Mouse (Mus musculus): ENCODE measurements around the gene Rsrp1. TPM values are rescaled to one million over a fixed set of nuclear protein-coding genes. Genes with fewer than 3 reads are reported as not detected.

Rsrp1 gene
- total RNA-seq, 2 experiments from 2014 or later: 257 to 680 TPM

DNA sequence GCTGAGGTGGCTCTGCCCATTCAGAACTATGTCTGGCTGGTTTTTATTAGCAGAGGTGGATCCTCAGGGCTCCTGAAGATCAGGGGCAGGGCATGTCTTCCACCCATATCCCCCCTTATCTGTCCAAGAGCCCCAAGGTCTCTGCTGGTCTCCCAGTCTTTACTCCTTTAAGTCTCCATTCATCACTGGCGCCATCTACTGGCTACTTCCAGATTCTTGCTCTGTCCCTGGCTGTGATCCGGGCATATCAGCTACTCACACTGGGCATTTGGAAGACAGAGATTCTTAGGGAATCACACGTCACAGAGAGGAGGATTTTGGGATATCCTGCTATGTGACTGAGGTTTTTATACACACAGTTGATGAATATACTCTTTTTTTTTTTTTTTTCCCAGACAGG lies 32.9 kb downstream of the Rsrp1 start:
- peak; percentile 67 for ATAC-seq (ENCODE audit: poor library complexity, severe bottlenecking)

GRCm38 (mm10) chr4:134963021-134963776 lies 39.8 kb downstream of the Rsrp1 start:
- peak; percentile 85 for ATAC-seq (ENCODE audit: poor library complexity, severe bottlenecking)

DNA sequence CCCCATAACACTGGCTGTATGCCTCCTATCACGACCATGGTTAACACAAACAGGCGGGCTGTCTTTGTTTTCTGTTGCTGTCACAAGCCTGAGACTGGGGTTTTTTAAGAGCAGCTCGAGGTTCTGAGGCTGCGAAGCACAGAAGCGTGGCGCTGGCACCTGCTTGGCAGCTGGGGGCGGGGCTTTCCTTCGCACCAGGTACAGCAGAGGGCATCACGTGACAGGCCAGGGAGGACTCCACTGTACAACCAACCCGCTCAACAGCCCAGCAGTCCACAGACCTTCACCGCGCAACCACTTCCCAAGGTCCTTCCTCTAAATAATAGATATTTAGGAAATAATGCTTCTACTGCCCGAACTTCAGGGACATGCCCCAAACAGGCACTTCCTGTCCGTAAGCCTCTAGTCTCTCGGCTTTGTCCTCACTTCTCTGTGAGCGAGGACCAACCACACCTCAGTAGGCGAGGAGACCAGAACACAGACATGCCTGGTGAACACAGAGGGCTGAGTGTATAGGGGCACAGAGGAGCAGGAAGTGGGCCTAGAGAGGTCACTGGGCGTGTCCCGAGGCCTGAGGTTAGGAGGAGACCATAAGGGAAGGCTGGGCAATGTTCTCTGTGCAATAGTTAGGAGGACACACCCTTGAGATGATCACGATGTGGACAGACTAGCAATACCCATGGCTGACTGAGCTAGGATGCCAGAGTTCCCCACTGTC lies 44.7 kb downstream of the Rsrp1 start:
- ATAC-seq (ENCODE audit: poor library complexity, severe bottlenecking): peak; percentile 72

GRCm38 (mm10) chr4:134968605-134968976 lies 45.2 kb downstream of the Rsrp1 start:
- no peak for ATAC-seq (ENCODE audit: poor library complexity, severe bottlenecking)

DNA sequence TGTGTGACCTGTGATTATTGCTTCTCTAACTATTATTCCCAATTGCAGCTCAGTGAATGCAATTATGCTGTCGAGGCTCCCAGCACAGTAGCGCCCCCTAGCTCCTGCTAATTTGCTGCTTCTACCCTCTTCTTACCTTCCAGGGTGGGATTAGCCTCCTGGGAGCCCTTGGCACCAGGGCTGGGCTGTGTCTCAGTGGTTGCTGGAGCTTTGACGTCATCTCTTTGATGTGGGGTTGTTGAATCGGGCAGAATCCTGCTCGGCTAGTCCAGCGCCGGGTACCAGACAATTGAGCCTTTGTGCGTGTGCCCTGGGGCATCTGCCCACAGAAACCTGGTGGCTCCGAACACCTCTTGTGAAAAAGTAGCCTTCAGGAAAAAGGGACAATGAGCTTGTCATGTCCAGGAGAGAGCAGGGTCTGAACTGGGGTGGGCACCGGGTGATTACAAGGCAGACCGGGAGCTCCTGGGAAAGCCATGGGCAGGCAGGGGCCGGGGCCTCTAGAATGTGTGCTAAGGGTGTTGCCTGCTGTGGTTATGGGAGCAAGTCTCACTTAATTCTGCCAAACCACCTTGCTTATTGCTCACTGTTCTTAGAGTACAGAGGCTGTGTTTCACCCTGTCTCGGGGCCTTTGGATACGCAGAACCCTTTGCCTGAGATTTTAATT lies 52.0 kb downstream of the Rsrp1 start:
- no peak for ATAC-seq (ENCODE audit: poor library complexity, severe bottlenecking)

DNA sequence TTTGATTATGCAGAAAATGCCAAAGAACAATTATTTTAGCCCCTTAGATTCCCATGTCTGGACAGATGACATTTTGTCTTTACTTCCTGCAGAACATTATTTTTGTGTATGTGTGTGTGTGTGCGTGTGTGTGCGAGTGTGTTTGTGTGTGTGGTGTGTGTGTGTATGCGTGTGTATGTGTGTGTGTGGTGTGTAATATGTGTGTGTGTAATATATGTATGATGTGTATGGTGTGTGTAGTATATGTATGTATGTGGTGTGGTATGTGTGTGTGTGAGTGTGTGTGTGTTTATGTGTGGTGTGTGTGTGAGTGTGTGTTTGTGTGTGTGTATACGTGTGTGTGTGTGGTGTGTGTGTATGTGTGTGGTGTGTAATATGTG lies 52.5 kb downstream of the Rsrp1 start:
- ATAC-seq (ENCODE audit: poor library complexity, severe bottlenecking): no peak

Other genes with a start within 250 kb of the Rsrp1 start
- gene Man1c1, start 219.3 kb upstream of the Rsrp1 start, total RNA-seq (2015): 28.0 and 33.1 TPM in 2 replicates
- 14.1 and 16.9 TPM in 2 replicates for gene Man1c1, start 219.3 kb upstream of the Rsrp1 start, total RNA-seq (2017)
- 13.8 and 16.0 TPM in 2 replicates for gene Ldlrap1, start 155.6 kb upstream of the Rsrp1 start, total RNA-seq (2015)
- 7.6 and 9.6 TPM in 2 replicates for gene Ldlrap1, start 155.6 kb upstream of the Rsrp1 start, total RNA-seq (2017)
- gene Maco1, start 70.2 kb upstream of the Rsrp1 start, total RNA-seq (2015): 14.1 and 17.4 TPM in 2 replicates
- gene Maco1, start 70.2 kb upstream of the Rsrp1 start, total RNA-seq (2017): 20.9 and 30.4 TPM in 2 replicates
- gene Rhd, start 59.1 kb upstream of the Rsrp1 start, total RNA-seq (2015): 2.9 and 6.6 TPM in 2 replicates
- gene Rhd, start 59.1 kb upstream of the Rsrp1 start, total RNA-seq (2017): 4.0 and 14.8 TPM in 2 replicates
- gene Tmem50a, start 8.6 kb upstream of the Rsrp1 start, total RNA-seq (2015): 292 and 323 TPM in 2 replicates
- gene Tmem50a, start 8.6 kb upstream of the Rsrp1 start, total RNA-seq (2017): 338 and 378 TPM in 2 replicates
- 81.7 and 89.6 TPM in 2 replicates for gene Syf2, start 7.3 kb downstream of the Rsrp1 start, total RNA-seq (2015)
- 286 and 343 TPM in 2 replicates for gene Syf2, start 7.3 kb downstream of the Rsrp1 start, total RNA-seq (2017)
- 18.1 and 20.8 TPM in 2 replicates for gene Runx3, start 197.1 kb downstream of the Rsrp1 start, total RNA-seq (2015)
- gene Runx3, start 197.1 kb downstream of the Rsrp1 start, total RNA-seq (2017): 4.3 and 6.5 TPM in 2 replicates